Mouse (Mus musculus) heart, embryonic 11.5 days (tissue): ENCODE measurements around the gene Glra1. TPM values are rescaled to one million over a fixed set of nuclear protein-coding genes. Genes with fewer than 3 reads are reported as not detected.

Experiments
- ATAC-seq: fragments of 200-750 bp; cut with Nextera tagmentation; replicated peaks from 2 replicates; pipeline ENCODE4 v1.8.0; 2017; ENCODE audit warnings: moderate library complexity; ENCODE audit not compliant: insufficient number of reproducible peaks, low FRiP score, low TSS enrichment
- H3K27ac ChIP-seq: fragments of 300-500 bp; sonication (generic); 2 replicates; pipeline ENCODE4 v1.5.1; 2014; ENCODE audit warnings: mild to moderate bottlenecking, low read depth, low read length
- H3K27me3 ChIP-seq: fragments of 300-500 bp; sonication (generic); 2 replicates; pipeline ENCODE4 v1.6.1; 2014; ENCODE audit warnings: mild to moderate bottlenecking, low read length, mixed read lengths; ENCODE audit not compliant: control insufficient read depth, insufficient read depth
- H3K36me3 ChIP-seq: fragments of 300-500 bp; sonication (generic); 2 replicates; pipeline ENCODE4 v1.6.1; 2014; ENCODE audit warnings: mild to moderate bottlenecking, low read length, moderate library complexity, mixed read lengths; ENCODE audit not compliant: control insufficient read depth, insufficient read depth
- H3K4me1 ChIP-seq: fragments of 300-500 bp; sonication (generic); 2 replicates; pipeline ENCODE4 v1.6.1; 2014; ENCODE audit warnings: low read length; ENCODE audit not compliant: control insufficient read depth, insufficient read depth
- H3K4me2 ChIP-seq: fragments of 300-500 bp; sonication (generic); 2 replicates; pipeline ENCODE4 v1.6.1; 2014; ENCODE audit warnings: mild to moderate bottlenecking, moderate library complexity
- H3K4me3 ChIP-seq: fragments of 300-500 bp; sonication (generic); 2 replicates; pipeline ENCODE4 v1.5.1; 2014; ENCODE audit warnings: low read depth, low read length
- H3K9ac ChIP-seq: fragments of 300-500 bp; sonication (generic); 2 replicates; pipeline ENCODE4 v1.6.1; 2014; ENCODE audit warnings: mild to moderate bottlenecking, low read depth, low read length, moderate library complexity
- H3K9me3 ChIP-seq: fragments of 300-500 bp; sonication (generic); replicated peaks from 2 replicates; pipeline ENCODE4 v1.6.1; 2016; ENCODE audit warnings: low read length; ENCODE audit not compliant: control insufficient read depth
- WGBS: fragments of 180-500 bp; shearing (Covaris S2); extraction: QIAGEN DNeasy Blood & Tissue Kit; methylation state at CpG from one replicate; pipeline ENCODE4 v1.1.7; 2014; ENCODE audit not compliant: insufficient replicate concordance; 5-methylcytosine and 5-hydroxymethylcytosine counted together
- microRNA-seq: library from miRNA; unstranded; fragments of <30 nt; microRNA quantifications from one replicate; pipeline ENCODE4, GENCODE M21; 2016; ENCODE audit warnings: borderline number of aligned reads
- polyA plus RNA-seq: library from polyadenylated mRNA; unstranded; fragments of >200 nt; fragmentation: Nextera tagmentation; extraction: Ambion mirVana; gene quantifications from 2 replicates; pipeline ENCODE4 v1.2.1, GENCODE M21; 2014

The Glra1 gene
- polyA plus RNA-seq, 1 experiment from 2014 or later = not detected

- peak within 1 kb of the TSS; percentile 87 for H3K4me2 ChIP-seq
- under 1% methylated on average over 57 of the region's 57 CpGs for WGBS
- no peaks in the 10 kb centered on the region for H3K9me3 ChIP-seq
- H3K36me3 ChIP-seq = 0 out of 2 replicates have a peak, but pooled peaks cover 3% of the 10 kb centered on the region
- peak; percentile 97 for ATAC-seq
- peak within 1 kb of the TSS; percentile 91 for H3K27ac ChIP-seq
- peak within 1 kb of the TSS; percentile 100 for H3K9ac ChIP-seq
- no peaks in the 10 kb centered on the region for H3K27me3 ChIP-seq
- H3K4me3 ChIP-seq = peak within 1 kb of the TSS; percentile 100
- H3K4me1 ChIP-seq = peaks cover 23% of the 10 kb centered on the region
Measured at GRCm38 (mm10) chr11:55469048-55469843, 138.8 kb downstream of the Glra1 start, which contains the start of gene G3bp1. TSS of gene G3bp1 (plus strand) at chr11:55469685.

DNA sequence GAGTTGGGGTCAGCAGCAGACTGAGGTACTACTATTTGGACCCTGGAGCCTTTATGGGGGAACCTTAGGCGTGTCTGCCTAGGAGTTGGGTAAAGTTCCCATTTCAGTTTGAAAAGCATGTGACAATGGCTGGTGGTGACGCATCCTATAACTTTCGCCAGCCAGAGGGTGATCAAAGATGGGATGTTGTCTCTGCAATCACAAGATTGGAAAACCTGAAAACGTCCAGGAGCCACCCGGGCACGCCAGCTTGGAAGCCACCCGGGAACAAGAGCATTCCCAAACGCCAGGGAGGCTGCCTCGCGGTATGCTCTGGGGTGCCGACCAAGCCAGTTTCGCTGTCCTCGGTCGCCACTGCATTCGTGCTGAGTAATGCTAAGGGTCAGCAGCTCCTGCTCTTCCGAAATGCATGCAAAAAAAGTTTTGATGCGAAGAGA lies 139.4 kb downstream of the Glra1 start:
- Histone ChIP-seq H3K36me3 (0 out of 2 replicates have a peak, but pooled peaks cover 2% of the 10 kb centered on the region), H3K4me3 (peak overlapping the region; percentile 53), H3K9me3 (no peaks in the 10 kb centered on the region), H3K4me2 (peak overlapping the region; percentile 78), H3K4me1 (peaks cover 20% of the 10 kb centered on the region), H3K27ac (peak overlapping the region; percentile 91), H3K9ac (peak overlapping the region; percentile 72), H3K27me3 (no peaks in the 10 kb centered on the region)
- no peak for ATAC-seq
- WGBS = 3% methylated on average over 17 of the region's 17 CpGs

GRCm38 (mm10) chr11:55468012-55468411 lies 140.0 kb downstream of the Glra1 start:
- WGBS = 70% methylated on average over 10 of the region's 10 CpGs
- no peaks in the 10 kb centered on the region for H3K9me3 ChIP-seq
- H3K36me3 ChIP-seq = no peaks in the 10 kb centered on the region
- H3K4me3 ChIP-seq = peak overlapping the region; percentile 53
- ATAC-seq = no peak
- H3K9ac ChIP-seq = peak overlapping the region; percentile 72
- peak overlapping the region; percentile 91 for H3K27ac ChIP-seq
- H3K4me1 ChIP-seq = peaks cover 15% of the 10 kb centered on the region
- H3K4me2 ChIP-seq = peak overlapping the region; percentile 78
- H3K27me3 ChIP-seq = no peaks in the 10 kb centered on the region

- H3K4me3 ChIP-seq = no peak overlapping the region
- no peak for ATAC-seq
- peaks cover 9% of the 10 kb centered on the region for H3K4me1 ChIP-seq
- H3K4me2 ChIP-seq = no peak overlapping the region
- H3K9ac ChIP-seq = no peak overlapping the region
- 87% methylated on average over 3 of the region's 3 CpGs for WGBS
- no peak overlapping the region for H3K27ac ChIP-seq
- no peaks in the 10 kb centered on the region for H3K9me3 ChIP-seq
- H3K36me3 ChIP-seq = no peaks in the 10 kb centered on the region
- H3K27me3 ChIP-seq = no peaks in the 10 kb centered on the region
Measured at GRCm38 (mm10) chr11:55465177-55465576, 142.8 kb downstream of the Glra1 start.

GRCm38 (mm10) chr11:55464707-55465106 lies 143.3 kb downstream of the Glra1 start:
- 81% methylated on average over 10 of the region's 10 CpGs for WGBS
- Histone ChIP-seq H3K9ac (no peak overlapping the region), H3K27me3 (no peaks in the 10 kb centered on the region), H3K4me3 (no peak overlapping the region), H3K4me1 (peaks cover 14% of the 10 kb centered on the region), H3K36me3 (no peaks in the 10 kb centered on the region), H3K4me2 (no peak overlapping the region), H3K9me3 (no peaks in the 10 kb centered on the region), H3K27ac (no peak overlapping the region)
- no peak for ATAC-seq

Small RNA genes within 50 kb of the gene (microRNA-seq; reads per million reads assigned to microRNA genes)
- gene Mir7652 = 0.54 reads per million

Other genes with a start within 250 kb of the Glra1 start
- 1,182 and 1,259 TPM in 2 replicates for gene Sparc, start 185.0 kb downstream of the Glra1 start, polyA plus RNA-seq
- gene Atox1, start 147.0 kb downstream of the Glra1 start, polyA plus RNA-seq = 273 and 292 TPM in 2 replicates
- gene G3bp1, start 138.5 kb downstream of the Glra1 start, polyA plus RNA-seq = 125 and 133 TPM in 2 replicates